In the genomic region with DNA sequence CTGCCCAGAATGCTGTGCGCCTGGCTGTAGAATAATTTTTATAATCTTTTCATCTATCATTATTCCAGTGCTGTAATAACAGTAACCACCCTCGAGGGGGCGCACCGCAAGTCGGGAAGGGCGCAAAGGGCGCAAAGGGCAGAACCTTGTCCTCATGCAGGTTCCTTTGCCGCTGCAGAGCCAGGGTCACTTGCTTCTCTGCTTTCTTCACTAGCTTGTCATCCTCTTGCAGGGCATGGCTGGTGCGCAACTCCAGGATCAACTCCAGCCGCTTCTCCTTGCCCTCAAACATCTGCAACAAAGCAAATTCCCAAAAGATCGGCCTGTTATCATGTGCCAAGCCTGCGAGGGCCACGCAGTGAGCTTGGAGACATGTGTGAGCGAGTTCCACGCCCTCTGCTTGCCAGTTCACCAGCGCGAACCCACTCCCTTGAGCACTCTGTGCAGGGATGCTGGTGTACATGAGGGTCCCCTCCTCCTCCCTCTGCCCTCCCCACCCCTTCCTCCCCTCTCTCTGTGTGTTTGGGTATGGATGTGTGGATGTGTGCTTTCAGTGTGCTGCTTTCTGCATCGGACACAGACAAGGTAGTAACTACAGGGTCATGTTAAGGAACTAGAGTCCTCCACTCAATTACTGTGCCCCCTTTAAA, we compare ENCODE assay signal across 8 mouse cellular contexts. TPM values are rescaled to one million over a fixed set of nuclear protein-coding genes. Genes with fewer than 3 reads are reported as not detected.
DNase-seq lines count a peak whose midpoint lies in the region; ATAC-seq and TF ChIP-seq lines count a peak whose summit lies in the region.

No protein-coding gene starts in this region.

- H3K4me1 ChIP-seq in forebrain, postnatal 0 days (ENCODE audit: insufficient read depth) = no peaks in the 10 kb centered on the region
- H3K4me1 ChIP-seq in forebrain, embryonic 13.5 days = no peaks in the 10 kb centered on the region
- peaks cover 14% of the 10 kb centered on the region for H3K4me1 ChIP-seq in limb, embryonic 11.5 days (ENCODE audit: control insufficient read depth, insufficient read depth, low read length)

- H3K9me3 ChIP-seq in forebrain, postnatal 0 days (ENCODE audit: low read length) = no peaks in the 10 kb centered on the region
- H3K9me3 ChIP-seq in forebrain, embryonic 13.5 days (replicated peaks) = no peaks in the 10 kb centered on the region
- H3K9me3 ChIP-seq in limb, embryonic 11.5 days (ENCODE audit: control insufficient read depth, low read length) = no peaks in the 10 kb centered on the region

- H3K27me3 ChIP-seq in forebrain, postnatal 0 days (ENCODE audit: insufficient read depth, low read length) = no peaks in the 10 kb centered on the region
- H3K27me3 ChIP-seq in forebrain, embryonic 13.5 days = no peaks in the 10 kb centered on the region
- H3K27me3 ChIP-seq in limb, embryonic 11.5 days (ENCODE audit: control insufficient read depth, insufficient read depth, low read length) = no peaks in the 10 kb centered on the region
- no peaks in the 10 kb centered on the region for H3K27me3 ChIP-seq in splenic B cell, adult 2 months (ENCODE audit: control insufficient read depth, insufficient read depth, low read length, poor library complexity, severe bottlenecking)

- TF ChIP-seq POLR2A in brain, embryonic 14.5 days (IDR thresholded peaks at IDR 0.05; ENCODE audit: borderline replicate concordance, extremely low read depth, insufficient read depth, insufficient read length, poor library complexity, severe bottlenecking) = no peak

- no peaks in the 10 kb centered on the region for H3K36me3 ChIP-seq in forebrain, postnatal 0 days (ENCODE audit: insufficient read depth)
- H3K36me3 ChIP-seq in forebrain, embryonic 13.5 days (ENCODE audit: poor library complexity, severe bottlenecking) = no peaks in the 10 kb centered on the region
- no peaks in the 10 kb centered on the region for H3K36me3 ChIP-seq in limb, embryonic 11.5 days (ENCODE audit: control insufficient read depth, insufficient read depth, low read length)
- no peaks in the 10 kb centered on the region for H3K36me3 ChIP-seq in splenic B cell, adult 2 months (ENCODE audit: control insufficient read depth, insufficient read depth, low read length, poor library complexity, severe bottlenecking)

- ATAC-seq in forebrain, postnatal 0 days = no peak
- ATAC-seq in forebrain, embryonic 13.5 days = no peak
- peak; percentile 68 for ATAC-seq in limb, embryonic 11.5 days (ENCODE audit: insufficient number of reproducible peaks, low FRiP score, low TSS enrichment, low read depth)
- ATAC-seq in cerebellum, adult (ENCODE audit: insufficient number of reproducible peaks, low FRiP score, low TSS enrichment) = no peak

- no peak overlapping the region for H3K4me3 ChIP-seq in forebrain, postnatal 0 days (ENCODE audit: low read depth, low read length)
- H3K4me3 ChIP-seq in forebrain, embryonic 13.5 days = no peak overlapping the region
- H3K4me3 ChIP-seq in limb, embryonic 11.5 days (ENCODE audit: low read depth, low read length) = no peak overlapping the region

- no peak overlapping the region for H3K4me2 ChIP-seq in forebrain, postnatal 0 days (ENCODE audit: low read depth)
- no peak overlapping the region for H3K4me2 ChIP-seq in forebrain, embryonic 13.5 days
- H3K4me2 ChIP-seq in limb, embryonic 11.5 days (ENCODE audit: low read depth, severe bottlenecking) = 0 out of 2 replicates have a peak overlapping the region, but pooled peaks have one; percentile 4

- DNase-seq in forebrain, postnatal 0 days = no peak
- peak; percentile 10 for DNase-seq in 3134 (ENCODE audit: extremely low read depth, insufficient read length, low spot score)
- DNase-seq in brain, embryonic 14.5 days (ENCODE audit: low read depth) = peak; percentile 3
- peak; percentile 47 for DNase-seq in limb, embryonic 11.5 days (ENCODE audit: low spot score)
- DNase-seq in splenic B cell, adult 2 months (ENCODE audit: low read depth, low spot score) = peak; percentile 19
- DNase-seq in frontal cortex, postnatal 10 days (ENCODE audit: low spot score in 2 of 2) = no peak

- H3K27ac ChIP-seq in forebrain, postnatal 0 days (ENCODE audit: low read depth, low read length) = no peak overlapping the region
- H3K27ac ChIP-seq in forebrain, embryonic 13.5 days = no peak overlapping the region
- peak overlapping the region; percentile 68; the same call in 1 of the 2 replicates for H3K27ac ChIP-seq in limb, embryonic 11.5 days (replicated peaks; ENCODE audit: low read depth, low read length)

- 53% methylated on average over 18 of the region's 18 CpGs for WGBS in forebrain, postnatal 0 days
- 51% methylated on average over 18 of the region's 18 CpGs for WGBS in forebrain, embryonic 13.5 days
- 56% methylated on average over 18 of the region's 18 CpGs for WGBS in limb, embryonic 11.5 days

- H3K9ac ChIP-seq in forebrain, postnatal 0 days = no peak overlapping the region
- no peak overlapping the region for H3K9ac ChIP-seq in forebrain, embryonic 13.5 days
- H3K9ac ChIP-seq in limb, embryonic 11.5 days (ENCODE audit: low read length) = no peak overlapping the region

- peak; percentile 47 for TF ChIP-seq CTCF in forebrain, postnatal 0 days (IDR thresholded peaks at IDR 0.05; ENCODE audit: low read depth)
- peak; percentile 61 for TF ChIP-seq CTCF in brain, embryonic 14.5 days (IDR thresholded peaks at IDR 0.05; ENCODE audit: borderline replicate concordance, extremely low read depth, insufficient read depth, insufficient read length)

RNA-seq across cellular contexts. Expression of a gene that starts 12.1 kb away (rescaled TPM):
- total RNA-seq in forebrain, postnatal 0 days (2014; rRNA removed) = not detected in 2 replicates
- not detected in 2 replicates for polyA plus RNA-seq in forebrain, postnatal 0 days (2015; fragmentation: Nextera tagmentation; extraction: Ambion mirVana)
- polyA plus RNA-seq in forebrain, embryonic 13.5 days (2015; fragmentation: Nextera tagmentation; extraction: Ambion mirVana) = not detected in 2 replicates
- polyA plus RNA-seq in brain, embryonic 14.5 days (2012; rRNA removed) = not detected in 2 replicates
- not detected in 2 replicates for polyA plus RNA-seq in limb, embryonic 11.5 days (2014; fragmentation: Nextera tagmentation; extraction: Ambion mirVana)

RNA-seq across cellular contexts. Expression of a gene that starts 35.2 kb away (rescaled TPM):
- total RNA-seq in forebrain, postnatal 0 days (2014; rRNA removed) = 1.2 and 2.6 TPM in 2 replicates
- 0.91 and 1.5 TPM in 2 replicates for polyA plus RNA-seq in forebrain, postnatal 0 days (2015; fragmentation: Nextera tagmentation; extraction: Ambion mirVana)
- polyA plus RNA-seq in forebrain, embryonic 13.5 days (2015; fragmentation: Nextera tagmentation; extraction: Ambion mirVana) = 0.61 and 1.4 TPM in 2 replicates
- 0.49 and 1.4 TPM in 2 replicates for polyA plus RNA-seq in brain, embryonic 14.5 days (2012; rRNA removed)
- polyA plus RNA-seq in limb, embryonic 11.5 days (2014; fragmentation: Nextera tagmentation; extraction: Ambion mirVana) = 0.10 and 0.20 TPM in 2 replicates

RNA-seq across cellular contexts. Expression of a gene that starts 40.1 kb away (rescaled TPM):
- total RNA-seq in forebrain, postnatal 0 days (2014; rRNA removed) = 12.9 and 51.7 TPM in 2 replicates
- polyA plus RNA-seq in forebrain, postnatal 0 days (2015; fragmentation: Nextera tagmentation; extraction: Ambion mirVana) = 80.3 and 102 TPM in 2 replicates
- 129 and 147 TPM in 2 replicates for polyA plus RNA-seq in forebrain, embryonic 13.5 days (2015; fragmentation: Nextera tagmentation; extraction: Ambion mirVana)
- polyA plus RNA-seq in brain, embryonic 14.5 days (2012; rRNA removed) = 62.9 and 69.0 TPM in 2 replicates
- polyA plus RNA-seq in limb, embryonic 11.5 days (2014; fragmentation: Nextera tagmentation; extraction: Ambion mirVana) = 107 and 118 TPM in 2 replicates

RNA-seq across cellular contexts. Expression of a gene that starts 40.1 kb away (rescaled TPM):
- total RNA-seq in forebrain, postnatal 0 days (2014; rRNA removed) = not detected in 2 replicates
- polyA plus RNA-seq in forebrain, postnatal 0 days (2015; fragmentation: Nextera tagmentation; extraction: Ambion mirVana) = not detected in 2 replicates
- polyA plus RNA-seq in forebrain, embryonic 13.5 days (2015; fragmentation: Nextera tagmentation; extraction: Ambion mirVana) = not detected in 2 replicates
- not detected in 2 replicates for polyA plus RNA-seq in brain, embryonic 14.5 days (2012; rRNA removed)
- polyA plus RNA-seq in limb, embryonic 11.5 days (2014; fragmentation: Nextera tagmentation; extraction: Ambion mirVana) = not detected in 2 replicates

RNA-seq across cellular contexts. Expression of a gene that starts 55.3 kb away (rescaled TPM):
- 0.14 and 0.38 TPM in 2 replicates for total RNA-seq in forebrain, postnatal 0 days (2014; rRNA removed)
- polyA plus RNA-seq in forebrain, postnatal 0 days (2015; fragmentation: Nextera tagmentation; extraction: Ambion mirVana) = 0.39 TPM in 2 replicates
- polyA plus RNA-seq in forebrain, embryonic 13.5 days (2015; fragmentation: Nextera tagmentation; extraction: Ambion mirVana) = 0.23 and 0.29 TPM in 2 replicates
- polyA plus RNA-seq in brain, embryonic 14.5 days (2012; rRNA removed) = 0.81 and 0.85 TPM in 2 replicates
- 0.75 and 1.8 TPM in 2 replicates for polyA plus RNA-seq in limb, embryonic 11.5 days (2014; fragmentation: Nextera tagmentation; extraction: Ambion mirVana)

Comparison
In these comparisons a context has a peak if more than half of its experiments do, and no peak if none do; other contexts are left out.
1. DNase-seq: peak in 3134 (single experiment), brain, embryonic 14.5 days (single experiment), limb, embryonic 11.5 days (single experiment) and splenic B cell, adult 2 months (single experiment); none in forebrain, postnatal 0 days (single experiment) and frontal cortex, postnatal 10 days (0 of 2).